ENCODE assay signal across 17 mouse cellular contexts in genomic region chr12:83113971-83114370, GRCm38 (mm10).
DNase-seq lines count a peak whose midpoint lies in the region; ATAC-seq and TF ChIP-seq lines count a peak whose summit lies in the region.
"Had no signal": no experiment of that assay in that cellular context is flagged by ENCODE, and none has a peak within 500 bp of the region (broad histone marks: within the 10 kb centered on the region; RNA-seq: fewer than 3 reads in every experiment).

No protein-coding gene starts in this region.

- no peak overlapping the region for H3K4me2 ChIP-seq in midbrain, embryonic 11.5 days
- H3K4me2 ChIP-seq in midbrain, embryonic 13.5 days (replicated peaks), result no peak overlapping the region
- H3K4me2 ChIP-seq: forebrain, embryonic 12.5 days; hindbrain, embryonic 13.5 days; neural tube, embryonic 12.5 days; stomach, embryonic 15.5 days had no signal

- H3K27ac ChIP-seq in midbrain, embryonic 11.5 days (ENCODE audit: low read depth, low read length), result no peak overlapping the region
- no peak overlapping the region for H3K27ac ChIP-seq in midbrain, embryonic 13.5 days
- H3K27ac ChIP-seq in layer of hippocampus, adult 2 months, result no peak overlapping the region
- H3K27ac ChIP-seq: embryonic facial prominence, embryonic 10.5 days; forebrain, embryonic 12.5 days; heart, embryonic 10.5 days; hindbrain, embryonic 13.5 days; macrophage; midbrain, embryonic 10.5 days; neural tube, embryonic 12.5 days; stomach, embryonic 15.5 days had no signal

- no peak for ATAC-seq in midbrain, embryonic 11.5 days (ENCODE audit: low FRiP score)
- no peak for ATAC-seq in midbrain, embryonic 13.5 days
- ATAC-seq in erythroblast, adult 5-6 weeks (replicated peaks; ENCODE audit: low FRiP score, poor library complexity, severe bottlenecking), result 0 out of 2 replicates have a peak, but pooled peaks have one; percentile 3

- peak; percentile 20 for DNase-seq in gastrocnemius, adult 18-20 months (ENCODE audit: low spot score)
- no peak for DNase-seq in gastrocnemius, postnatal 4 days (ENCODE audit: low spot score in 2 of 2)
- DNase-seq in midbrain, embryonic 11.5 days (ENCODE audit: low spot score, missing footprints), result peak; percentile 73
- peak; percentile 70 for DNase-seq in cerebellum, adult 9-10 months
- no peak for DNase-seq in heart, adult 9 months (ENCODE audit: low spot score in 2 of 2)
- DNase-seq in layer of hippocampus, adult 2 months (ENCODE audit: low spot score in 2 of 2), result no peak

- no peaks in the 10 kb centered on the region for H3K36me3 ChIP-seq in midbrain, embryonic 11.5 days (ENCODE audit: control insufficient read depth, insufficient read depth, low read length)
- H3K36me3 ChIP-seq in midbrain, embryonic 13.5 days, result no peaks in the 10 kb centered on the region
- H3K36me3 ChIP-seq: embryonic facial prominence, embryonic 10.5 days; forebrain, embryonic 12.5 days; heart, embryonic 10.5 days; hindbrain, embryonic 13.5 days; midbrain, embryonic 10.5 days; neural tube, embryonic 12.5 days; stomach, embryonic 15.5 days had no signal

- H3K27me3 ChIP-seq in midbrain, embryonic 11.5 days (ENCODE audit: control insufficient read depth, insufficient read depth, low read length), result no peaks in the 10 kb centered on the region
- H3K27me3 ChIP-seq in midbrain, embryonic 13.5 days, result no peaks in the 10 kb centered on the region
- H3K27me3 ChIP-seq: CH12.LX; forebrain, embryonic 12.5 days; hindbrain, embryonic 13.5 days; neural tube, embryonic 12.5 days; stomach, embryonic 15.5 days had no signal

- no peak overlapping the region for H3K4me3 ChIP-seq in midbrain, embryonic 11.5 days (ENCODE audit: low read depth, low read length)
- no peak overlapping the region for H3K4me3 ChIP-seq in midbrain, embryonic 13.5 days (replicated peaks)
- H3K4me3 ChIP-seq in layer of hippocampus, adult 2 months, result no peak overlapping the region
- H3K4me3 ChIP-seq: embryonic facial prominence, embryonic 10.5 days; forebrain, embryonic 12.5 days; heart, embryonic 10.5 days; hindbrain, embryonic 13.5 days; midbrain, embryonic 10.5 days; neural tube, embryonic 12.5 days; stomach, embryonic 15.5 days had no signal

- no peak overlapping the region for H3K9ac ChIP-seq in midbrain, embryonic 11.5 days (ENCODE audit: low read length)
- H3K9ac ChIP-seq in midbrain, embryonic 13.5 days (replicated peaks), result no peak overlapping the region
- H3K9ac ChIP-seq: forebrain, embryonic 12.5 days; hindbrain, embryonic 13.5 days; neural tube, embryonic 12.5 days; stomach, embryonic 15.5 days had no signal

- no peak for TF ChIP-seq CTCF in layer of hippocampus, adult 2 months (conservative IDR thresholded peaks at IDR 0.05)

- no peaks in the 10 kb centered on the region for H3K9me3 ChIP-seq in midbrain, embryonic 11.5 days (ENCODE audit: control insufficient read depth, low read length)
- no peaks in the 10 kb centered on the region for H3K9me3 ChIP-seq in midbrain, embryonic 13.5 days
- H3K9me3 ChIP-seq: embryonic facial prominence, embryonic 10.5 days; forebrain, embryonic 12.5 days; heart, embryonic 10.5 days; hindbrain, embryonic 13.5 days; midbrain, embryonic 10.5 days; neural tube, embryonic 12.5 days; stomach, embryonic 15.5 days had no signal

- peaks cover 6% of the 10 kb centered on the region for H3K4me1 ChIP-seq in midbrain, embryonic 11.5 days (ENCODE audit: control insufficient read depth, insufficient read depth, low read length)
- peaks cover 29% of the 10 kb centered on the region for H3K4me1 ChIP-seq in midbrain, embryonic 13.5 days (replicated peaks)
- H3K4me1 ChIP-seq: embryonic facial prominence, embryonic 10.5 days; neural tube, embryonic 12.5 days; stomach, embryonic 15.5 days had no signal

- WGBS in midbrain, embryonic 11.5 days, result 73% methylated on average over 3 of the region's 3 CpGs
- WGBS in midbrain, embryonic 13.5 days, result 62% methylated on average over 3 of the region's 3 CpGs

Comparison
In these comparisons a context has a peak if more than half of its experiments do, and no peak if none do; other contexts are left out.
1. DNase-seq: peak in gastrocnemius, adult 18-20 months (single experiment), midbrain, embryonic 11.5 days (single experiment) and cerebellum, adult 9-10 months (single experiment); none in gastrocnemius, postnatal 4 days (0 of 2), heart, adult 9 months (0 of 2) and layer of hippocampus, adult 2 months (0 of 2).